Mouse (Mus musculus) forelimb bud, embryonic 11.5 days (tissue): ENCODE data around the gene Flt3.

Experiments used
- DNase-seq: peaks from one replicate; pipeline ENCODE4 v3.0.0-alpha.2; 2012; ENCODE audit warnings: low read depth, low spot score

The Flt3 gene

DNA sequence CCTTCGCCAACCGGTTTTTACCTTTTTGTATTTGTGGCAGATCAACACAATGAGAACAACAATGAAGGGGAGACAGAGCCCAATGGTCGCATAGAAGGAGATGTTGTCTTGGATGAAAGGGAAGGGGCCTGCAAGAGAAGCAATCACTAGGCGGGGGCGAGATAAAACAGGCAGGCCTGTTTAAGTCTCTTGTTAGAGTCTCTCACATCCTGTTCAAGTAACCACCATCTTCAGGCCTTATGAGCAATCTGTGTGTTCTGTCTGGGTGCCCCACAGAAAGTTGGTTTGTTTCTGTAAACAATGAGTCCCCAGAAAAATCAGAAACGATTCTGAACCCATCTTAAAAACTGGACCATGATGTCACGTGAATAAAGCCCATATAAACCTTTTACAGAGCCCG lies 45.3 kb downstream of the Flt3 start:
- no peak for DNase-seq

DNA sequence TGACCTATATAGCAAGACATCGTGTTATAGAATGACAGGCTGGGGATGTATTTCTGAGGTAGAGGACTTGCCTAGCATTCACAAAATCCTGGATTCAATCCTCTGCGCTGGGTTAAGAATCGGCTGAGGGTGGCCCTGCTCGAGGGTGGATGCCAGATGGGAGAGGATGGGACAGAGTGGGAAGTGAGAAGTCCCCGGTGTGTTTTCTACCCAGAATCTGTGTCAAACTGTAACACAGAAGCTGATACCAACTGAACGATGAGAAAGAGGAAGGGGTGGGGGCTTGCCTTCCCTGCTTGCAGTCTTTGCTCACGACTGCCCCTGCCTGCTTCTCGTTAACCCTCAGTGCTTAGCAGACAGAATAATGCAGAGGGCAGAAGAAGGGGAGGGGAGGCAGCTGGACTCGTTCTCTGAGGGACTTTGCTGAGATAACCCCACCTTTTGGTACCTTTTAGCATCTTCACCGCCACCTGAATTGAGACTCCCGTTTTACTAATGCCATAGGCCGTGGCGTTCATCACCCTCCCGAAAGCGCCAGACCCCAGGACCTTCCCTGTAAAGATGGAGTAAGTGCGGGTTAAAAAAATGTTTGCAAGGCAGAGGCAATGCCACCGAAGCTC lies 46.0 kb downstream of the Flt3 start:
- DNase-seq: no peak

DNA sequence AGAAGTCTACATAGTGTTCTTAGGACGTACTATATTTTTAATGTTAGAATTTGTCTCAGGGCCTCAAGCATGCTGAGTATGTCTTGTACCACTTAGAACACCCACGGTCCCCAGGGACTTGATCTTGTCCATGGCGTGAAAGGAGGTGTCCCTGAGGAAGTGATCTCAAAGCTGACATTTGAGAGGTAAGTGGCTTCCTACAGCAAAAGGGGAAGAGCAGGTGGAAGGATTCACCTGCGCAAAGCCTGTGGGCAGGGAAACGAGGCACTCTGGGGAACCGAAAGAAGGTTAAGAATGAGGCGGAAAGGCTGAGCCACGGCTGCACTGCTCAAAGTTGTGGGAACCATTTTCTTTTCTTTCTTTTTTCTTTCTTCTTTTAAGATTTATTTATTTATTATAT lies 48.4 kb downstream of the Flt3 start:
- DNase-seq: no peak

- DNase-seq: no peak
These were observed 54.3 kb downstream of the Flt3 start for GRCm38 (mm10) chr5:147345981-147346380.

- no peak for DNase-seq
These were observed 56.4 kb downstream of the Flt3 start for GRCm38 (mm10) chr5:147343904-147344303.

GRCm38 (mm10) chr5:147342901-147343300 lies 57.4 kb downstream of the Flt3 start:
- no peak for DNase-seq

DNA sequence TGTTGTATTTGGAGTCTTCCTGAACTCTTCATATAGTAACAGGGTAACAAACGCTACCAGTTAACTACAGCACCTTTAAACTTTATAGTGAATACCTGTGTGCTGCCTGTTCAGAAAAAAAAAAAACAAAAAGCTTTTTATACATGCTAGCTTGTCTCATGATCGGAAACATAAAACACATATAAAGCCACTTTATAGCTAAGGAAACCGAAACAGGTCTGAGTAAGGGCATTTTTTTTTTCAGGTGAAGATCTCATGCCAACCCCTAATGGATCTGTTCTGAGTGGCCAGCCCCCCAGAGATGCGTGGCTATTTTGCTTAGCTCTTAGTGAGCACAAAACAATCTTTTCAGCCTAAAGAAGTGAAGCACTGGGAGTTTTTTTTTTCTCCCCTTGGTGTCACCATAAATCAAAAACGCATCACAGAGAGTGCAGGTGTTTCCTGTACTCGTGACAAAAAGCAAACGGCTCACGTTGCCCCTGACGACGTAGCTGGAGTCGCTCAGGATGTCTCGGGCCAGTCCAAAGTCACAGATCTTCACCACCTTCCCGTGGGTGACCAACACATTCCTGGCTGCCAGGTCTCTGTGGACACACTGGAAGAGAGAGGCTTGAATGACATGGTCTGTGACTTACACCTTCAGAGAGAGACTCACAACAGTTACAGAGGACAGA lies 59.4 kb downstream of the Flt3 start:
- DNase-seq: peak; percentile 31

DNA sequence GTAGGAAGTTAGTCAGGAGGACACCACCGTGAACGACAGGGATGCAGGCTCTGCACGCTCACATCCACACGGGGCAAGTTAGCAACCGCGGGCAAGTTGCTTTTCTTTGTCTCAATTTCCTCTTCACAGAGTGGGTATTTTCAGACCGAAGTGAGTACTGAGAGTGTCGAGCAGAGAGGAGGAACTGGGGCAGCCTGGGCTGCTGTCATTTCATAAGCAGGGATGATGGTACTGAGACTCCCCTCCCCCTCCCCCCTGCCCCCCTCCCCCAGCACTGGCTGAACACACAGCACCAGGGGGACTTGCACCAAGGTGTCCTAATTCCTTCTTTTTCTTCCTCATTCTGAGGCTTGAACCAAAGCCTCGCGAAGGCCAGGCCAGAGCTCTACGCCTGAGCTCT lies 60.7 kb downstream of the Flt3 start:
- DNase-seq: no peak

DNA sequence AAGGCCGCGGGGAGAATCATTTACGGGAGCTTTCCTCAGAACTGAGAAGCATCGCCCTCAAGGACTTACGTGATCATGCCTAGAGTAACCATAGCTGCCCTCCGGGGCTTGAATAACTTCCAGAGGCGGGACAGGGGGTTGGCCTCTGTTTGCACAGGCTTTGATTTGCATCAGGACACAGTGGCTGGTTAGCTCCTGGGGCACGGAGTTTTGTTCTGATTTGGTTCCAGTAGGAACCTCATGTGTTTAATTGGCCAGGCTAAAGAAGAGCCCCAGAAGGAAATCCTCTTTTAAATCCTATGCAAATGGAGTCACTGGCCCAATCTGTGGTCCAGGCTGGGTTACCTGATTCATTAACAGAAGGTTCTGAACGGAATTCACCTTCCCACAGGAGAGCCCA lies 61.3 kb downstream of the Flt3 start:
- no peak for DNase-seq

DNA sequence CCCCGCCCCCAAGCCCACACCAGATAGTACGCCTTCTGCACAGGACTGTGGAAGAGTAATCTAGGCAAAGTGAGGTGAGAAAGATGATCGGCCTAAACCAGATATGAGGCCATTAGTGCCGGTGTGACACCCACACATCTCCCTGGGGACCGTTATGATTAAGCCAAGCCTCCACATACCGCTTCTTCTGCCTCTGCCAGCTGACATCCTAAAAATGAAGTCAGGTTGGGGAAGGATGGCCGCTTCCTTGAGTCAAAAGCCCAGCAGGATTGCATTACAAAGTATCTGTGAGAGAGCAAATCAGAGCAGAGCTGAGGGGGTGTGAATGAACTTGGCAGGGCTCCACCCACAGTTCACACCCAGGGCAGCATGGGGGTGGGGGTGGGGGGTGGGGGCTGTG lies 67.6 kb downstream of the Flt3 start:
- no peak for DNase-seq

DNA sequence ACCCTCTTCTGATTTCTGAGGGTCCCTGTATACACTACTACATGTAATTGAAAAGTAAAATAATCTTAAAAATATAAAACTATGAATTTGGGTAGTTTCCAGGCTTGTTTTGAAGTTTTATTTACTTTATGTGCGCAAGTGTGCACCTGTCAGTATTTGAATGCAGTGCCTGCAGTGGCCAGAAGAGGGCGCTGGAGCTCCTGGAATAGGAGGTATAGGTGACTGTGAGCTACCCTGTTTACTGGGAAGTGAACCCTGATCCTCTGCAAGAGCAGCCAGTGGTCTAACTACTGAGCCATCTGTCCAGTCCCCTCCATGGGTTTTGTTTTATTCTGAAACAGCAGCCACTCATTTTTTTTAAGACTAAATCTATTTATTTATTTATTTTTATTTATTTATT lies 68.7 kb downstream of the Flt3 start:
- DNase-seq: peak; percentile 56

GRCm38 (mm10) chr5:147329946-147330345 lies 70.3 kb downstream of the Flt3 start:
- DNase-seq: no peak

DNA sequence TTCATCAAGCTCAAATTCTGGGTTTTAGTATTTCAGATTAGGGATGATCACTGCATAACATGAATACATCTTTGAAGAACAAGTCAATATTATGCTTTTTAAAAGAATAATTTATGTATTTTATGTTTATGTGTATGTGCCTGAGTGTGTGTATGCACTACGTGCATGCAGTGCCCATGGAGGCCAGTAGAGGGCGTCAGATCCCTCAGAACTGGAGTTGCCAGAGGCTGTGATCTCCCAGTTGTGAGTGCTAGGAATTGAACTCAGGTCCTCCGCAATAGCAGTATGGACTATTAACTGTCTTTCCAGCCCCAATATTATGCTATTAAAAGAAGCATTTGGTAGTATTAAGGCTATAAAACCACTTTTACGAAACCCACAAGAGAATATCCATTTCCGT lies 72.7 kb downstream of the Flt3 start:
- no peak for DNase-seq

- no peak for DNase-seq
These were observed 74.4 kb downstream of the Flt3 start for GRCm38 (mm10) chr5:147325931-147326330.

DNA sequence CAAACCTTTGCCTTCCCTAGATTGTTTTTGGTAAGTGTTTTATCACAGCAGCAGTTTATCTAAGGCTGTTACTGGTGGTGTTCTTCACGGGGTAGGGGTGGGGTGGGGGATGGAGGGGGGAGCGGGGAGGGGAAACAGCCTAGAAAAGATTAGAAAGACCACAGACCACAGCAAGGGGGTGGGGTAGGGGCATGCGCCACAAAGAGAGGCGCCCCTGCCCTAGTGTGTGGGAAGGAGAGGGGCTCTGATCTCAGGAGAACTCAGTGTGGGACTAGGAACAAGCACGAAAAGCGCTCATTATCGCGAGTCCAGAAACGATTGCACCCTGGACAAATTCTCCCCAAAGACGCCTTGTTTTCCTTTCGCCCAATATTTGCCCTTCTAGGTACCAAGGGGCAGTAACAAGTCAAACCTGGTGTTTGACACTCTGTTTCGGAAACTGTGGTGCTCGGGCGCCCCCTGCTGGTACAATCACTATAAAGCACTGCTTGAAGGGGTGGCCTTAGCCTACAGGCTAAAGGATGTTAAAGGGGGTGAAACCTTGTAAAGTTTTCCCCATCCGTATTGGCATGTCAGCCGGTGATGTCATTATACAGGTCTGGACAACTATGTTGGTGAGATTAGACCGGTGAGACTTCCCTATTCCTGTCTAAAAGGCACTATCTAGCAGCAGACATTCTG lies 76.9 kb downstream of the Flt3 start:
- DNase-seq: no peak

DNA sequence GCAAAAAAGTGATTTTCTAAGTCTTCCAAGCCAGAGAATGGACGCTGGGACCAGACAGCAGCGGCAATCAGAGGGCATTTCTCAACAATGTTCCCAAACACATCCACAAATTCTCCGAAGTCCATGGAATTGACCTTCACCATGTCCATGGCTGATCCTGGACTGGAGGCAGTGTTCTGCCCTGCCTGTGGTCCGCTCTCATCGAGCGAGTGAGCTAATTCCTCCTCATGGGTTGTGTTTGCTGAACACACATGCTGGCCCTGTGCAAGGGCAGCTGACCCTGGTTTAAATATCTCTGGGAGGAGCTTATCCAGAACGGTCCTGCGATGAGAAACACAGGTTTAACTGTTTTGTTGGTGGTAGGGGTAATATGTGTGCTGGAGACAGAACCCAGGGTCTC lies 78.1 kb downstream of the Flt3 start, which contains the start of gene Urad:
Gene Urad (minus strand): TSS at position 258 of the 400 bp plus-strand sequence.
- DNase-seq: no peak

GRCm38 (mm10) chr5:147319653-147320052 lies 80.6 kb downstream of the Flt3 start:
- peak; percentile 74 for DNase-seq

GRCm38 (mm10) chr5:147317991-147318390 lies 82.3 kb downstream of the Flt3 start:
- DNase-seq: no peak

DNA sequence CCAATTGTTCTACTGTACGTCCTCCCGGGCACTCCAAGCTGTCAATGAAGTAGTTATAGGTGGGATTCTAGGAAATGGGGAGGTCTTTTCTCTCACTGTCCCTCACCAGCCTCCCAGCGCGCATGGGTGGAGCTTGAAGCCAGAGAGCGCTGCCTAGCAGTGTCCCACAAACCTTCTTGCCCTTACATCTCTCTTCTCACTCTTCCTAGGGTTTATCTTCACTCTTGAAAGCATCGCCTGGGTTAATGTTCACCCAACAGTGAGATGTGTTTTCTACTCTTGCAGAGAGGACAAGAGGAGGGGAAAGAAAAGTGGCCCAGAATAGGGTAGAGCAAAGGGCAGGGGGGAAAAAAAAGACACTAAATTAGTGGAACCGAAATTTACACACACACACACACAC lies 83.0 kb downstream of the Flt3 start:
- no peak for DNase-seq

DNA sequence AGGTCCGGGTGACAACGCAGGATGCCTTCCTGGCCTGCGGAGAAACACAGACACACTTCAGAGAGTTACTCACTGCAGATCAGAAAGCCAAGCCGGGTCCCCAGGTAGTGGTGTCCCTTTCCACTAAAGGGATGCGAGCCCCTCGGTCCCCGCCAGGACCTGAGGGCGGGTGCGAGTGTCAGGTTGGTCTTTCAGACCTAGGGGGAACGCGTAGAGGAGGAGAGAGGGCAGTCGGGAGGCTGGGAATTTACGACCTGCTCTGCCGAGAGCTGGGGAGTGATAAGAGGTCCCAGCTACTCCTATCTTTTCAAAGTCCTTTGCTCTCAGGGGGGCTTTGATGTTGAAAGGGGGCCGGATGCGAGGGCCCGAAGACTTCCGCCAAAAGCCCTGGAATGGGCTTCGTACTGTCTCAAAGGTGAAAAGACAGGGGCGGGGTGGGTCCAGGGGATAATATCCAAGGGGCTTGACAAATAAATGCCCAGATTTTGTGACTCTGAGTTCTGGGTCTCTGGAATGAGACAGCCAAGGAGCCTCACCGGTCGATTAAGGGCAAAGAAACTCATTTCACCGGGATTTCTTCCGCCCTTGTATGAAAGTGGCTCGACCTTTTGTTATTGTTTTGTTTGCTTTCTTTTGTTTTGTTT lies 84.7 kb downstream of the Flt3 start:
- no peak for DNase-seq

- no peak for DNase-seq
These were observed 85.5 kb downstream of the Flt3 start for GRCm38 (mm10) chr5:147314646-147315431.
